Comparison of ENCODE assay signal across 9 mouse cellular contexts in genomic region chr15:101228866-101229590, GRCm38 (mm10). TPM values are rescaled to one million over a fixed set of nuclear protein-coding genes. Genes with fewer than 3 reads are reported as not detected.
DNase-seq lines count a peak whose midpoint lies in the region; ATAC-seq lines count a peak whose summit lies in the region.
"Had no signal": no experiment of that assay in that cellular context is flagged by ENCODE, and none has a peak within 500 bp of the region (broad histone marks: within the 10 kb centered on the region; RNA-seq: fewer than 3 reads in every experiment).

No protein-coding gene starts in this region.

- H3K9ac ChIP-seq in kidney, embryonic 16.5 days (replicated peaks; ENCODE audit: low read length) = no peak overlapping the region
- no peak overlapping the region for H3K9ac ChIP-seq in forebrain, embryonic 15.5 days (replicated peaks)
- H3K9ac ChIP-seq: lung, embryonic 14.5 days had no signal

- no peaks in the 10 kb centered on the region for H3K9me3 ChIP-seq in kidney, embryonic 16.5 days (ENCODE audit: low read length)
- H3K9me3 ChIP-seq in limb, embryonic 10.5 days (replicated peaks) = no peaks in the 10 kb centered on the region
- no peaks in the 10 kb centered on the region for H3K9me3 ChIP-seq in forebrain, embryonic 15.5 days
- H3K9me3 ChIP-seq in forebrain, embryonic 10.5 days = peaks cover 8% of the 10 kb centered on the region; the same call in 1 of the 2 replicates

- DNase-seq in kidney, adult 18-20 months = peak; percentile 47
- DNase-seq in adrenal gland, adult 8-10 months = peak; percentile 79
- peak; percentile 65 to 71 for DNase-seq in gastrocnemius, adult 8-10 months (ENCODE audit: low spot score in 2 of 2)
- no peak for DNase-seq in limb, embryonic 10.5 days (ENCODE audit: low spot score)
- DNase-seq in spleen, adult 18-20 months = no peak
- DNase-seq in forebrain, embryonic 10.5 days (ENCODE audit: extremely low spot score, low spot score) = no peak
- DNase-seq: lung, embryonic 14.5 days had no signal

- H3K4me3 ChIP-seq in kidney, embryonic 16.5 days (ENCODE audit: low read length) = no peak overlapping the region
- no peak overlapping the region for H3K4me3 ChIP-seq in limb, embryonic 10.5 days
- H3K4me3 ChIP-seq in forebrain, embryonic 15.5 days = no peak overlapping the region
- H3K4me3 ChIP-seq in forebrain, embryonic 10.5 days = no peak overlapping the region

- H3K27ac ChIP-seq in kidney, embryonic 16.5 days (ENCODE audit: low read length) = no peak overlapping the region
- H3K27ac ChIP-seq in limb, embryonic 10.5 days = peak overlapping the region; percentile 89
- no peak overlapping the region for H3K27ac ChIP-seq in forebrain, embryonic 15.5 days (replicated peaks)
- H3K27ac ChIP-seq in forebrain, embryonic 10.5 days = no peak overlapping the region

- H3K36me3 ChIP-seq in kidney, embryonic 16.5 days (ENCODE audit: insufficient read depth, low read length) = peaks cover 17% of the 10 kb centered on the region
- H3K36me3 ChIP-seq in limb, embryonic 10.5 days = peaks cover 60% of the 10 kb centered on the region
- 0 out of 2 replicates have a peak, but pooled peaks cover 3% of the 10 kb centered on the region for H3K36me3 ChIP-seq in forebrain, embryonic 15.5 days
- peaks cover 47% of the 10 kb centered on the region for H3K36me3 ChIP-seq in forebrain, embryonic 10.5 days (replicated peaks)

- peaks cover 2% of the 10 kb centered on the region for H3K27me3 ChIP-seq in kidney, embryonic 16.5 days (ENCODE audit: insufficient read depth, low read length)
- H3K27me3 ChIP-seq in limb, embryonic 10.5 days (ENCODE audit: low read depth, poor library complexity, severe bottlenecking) = peaks cover 20% of the 10 kb centered on the region
- H3K27me3 ChIP-seq in forebrain, embryonic 15.5 days = no peaks in the 10 kb centered on the region; the same call in 1 of the 2 replicates
- peaks cover 55% of the 10 kb centered on the region for H3K27me3 ChIP-seq in forebrain, embryonic 10.5 days (ENCODE audit: poor library complexity, severe bottlenecking)

- H3K4me1 ChIP-seq in kidney, embryonic 16.5 days (ENCODE audit: insufficient read depth, low read length) = peaks cover 46% of the 10 kb centered on the region
- H3K4me1 ChIP-seq in limb, embryonic 10.5 days = peaks cover 79% of the 10 kb centered on the region
- peaks cover 11% of the 10 kb centered on the region for H3K4me1 ChIP-seq in forebrain, embryonic 15.5 days
- H3K4me1 ChIP-seq in forebrain, embryonic 10.5 days = peaks cover 59% of the 10 kb centered on the region

- no peak overlapping the region for H3K4me2 ChIP-seq in kidney, embryonic 16.5 days (replicated peaks; ENCODE audit: low read depth, low read length)
- H3K4me2 ChIP-seq in forebrain, embryonic 15.5 days (replicated peaks) = no peak overlapping the region

- ATAC-seq in kidney, embryonic 16.5 days (ENCODE audit: low FRiP score, low TSS enrichment) = no peak
- ATAC-seq in forebrain, embryonic 15.5 days (replicated peaks) = no peak

- 84% methylated on average over 21 of the region's 21 CpGs for WGBS in kidney, embryonic 16.5 days
- WGBS in limb, embryonic 10.5 days = 89% methylated on average over 21 of the region's 21 CpGs
- WGBS in forebrain, embryonic 15.5 days = 89% methylated on average over 21 of the region's 21 CpGs
- WGBS in forebrain, embryonic 10.5 days = 95% methylated on average over 21 of the region's 21 CpGs

RNA-seq across cellular contexts. Expression of gene Grasp, which starts 5.0 kb away (rescaled TPM):
- 3.2 and 3.4 TPM in 2 replicates for polyA plus RNA-seq in kidney, embryonic 16.5 days (2015; fragmentation: Nextera tagmentation; extraction: Ambion mirVana)
- 10 to 100 TPM in 3 of 4 experiments, 1 to 10 TPM in 1; 8.8 to 19.6 (median 17.1) TPM for total RNA-seq in adrenal gland, adult 8-10 months (2022)
- 1 to 10 TPM; 3.0 to 5.4 (median 4.4) TPM for total RNA-seq in gastrocnemius, adult 8-10 months (2022)
- 5.4 and 6.9 TPM in 2 replicates for polyA plus RNA-seq in limb, embryonic 10.5 days (2016; fragmentation: Nextera tagmentation; extraction: Ambion mirVana)
- polyA plus RNA-seq in forebrain, embryonic 15.5 days (2015; fragmentation: Nextera tagmentation; extraction: Ambion mirVana) = 1.3 and 1.7 TPM in 2 replicates
- 2.6 and 4.1 TPM in 2 replicates for polyA plus RNA-seq in forebrain, embryonic 10.5 days (2016; fragmentation: Nextera tagmentation; extraction: Ambion mirVana)

RNA-seq across cellular contexts. Expression of gene Nr4a1, which starts 25.0 kb away (rescaled TPM):
- 10.8 and 11.9 TPM in 2 replicates for polyA plus RNA-seq in kidney, embryonic 16.5 days (2015; fragmentation: Nextera tagmentation; extraction: Ambion mirVana)
- 100 to 1,000 TPM in 2 of 4 experiments, 10 to 100 TPM in 2; 42.9 to 895 (median 124) TPM for total RNA-seq in adrenal gland, adult 8-10 months (2022)
- total RNA-seq in gastrocnemius, adult 8-10 months (2022) = 100 to 1,000 TPM; 114 to 232 (median 117) TPM
- 4.1 and 7.1 TPM in 2 replicates for polyA plus RNA-seq in limb, embryonic 10.5 days (2016; fragmentation: Nextera tagmentation; extraction: Ambion mirVana)
- polyA plus RNA-seq in forebrain, embryonic 15.5 days (2015; fragmentation: Nextera tagmentation; extraction: Ambion mirVana) = 3.7 and 4.3 TPM in 2 replicates
- polyA plus RNA-seq in forebrain, embryonic 10.5 days (2016; fragmentation: Nextera tagmentation; extraction: Ambion mirVana) = 3.7 and 5.2 TPM in 2 replicates

RNA-seq across cellular contexts. Expression of gene Atg101, which starts 55.0 kb away (rescaled TPM):
- polyA plus RNA-seq in kidney, embryonic 16.5 days (2015; fragmentation: Nextera tagmentation; extraction: Ambion mirVana) = 78.2 and 87.0 TPM in 2 replicates
- 10 to 100 TPM; 31.4 to 48.9 (median 37.0) TPM for total RNA-seq in adrenal gland, adult 8-10 months (2022)
- total RNA-seq in gastrocnemius, adult 8-10 months (2022) = 10 to 100 TPM; 28.6 to 35.4 (median 31.8) TPM
- polyA plus RNA-seq in limb, embryonic 10.5 days (2016; fragmentation: Nextera tagmentation; extraction: Ambion mirVana) = 92.3 and 97.5 TPM in 2 replicates
- polyA plus RNA-seq in forebrain, embryonic 15.5 days (2015; fragmentation: Nextera tagmentation; extraction: Ambion mirVana) = 86.4 and 86.8 TPM in 2 replicates
- 77.2 and 77.8 TPM in 2 replicates for polyA plus RNA-seq in forebrain, embryonic 10.5 days (2016; fragmentation: Nextera tagmentation; extraction: Ambion mirVana)

RNA-seq across cellular contexts. Expression of gene Acvr1b, which starts 55.2 kb away (rescaled TPM):
- polyA plus RNA-seq in kidney, embryonic 16.5 days (2015; fragmentation: Nextera tagmentation; extraction: Ambion mirVana) = 7.4 and 8.8 TPM in 2 replicates
- 10 to 100 TPM in 3 of 4 experiments, 1 to 10 TPM in 1; 8.6 to 15.4 (median 12.1) TPM for total RNA-seq in adrenal gland, adult 8-10 months (2022)
- total RNA-seq in gastrocnemius, adult 8-10 months (2022) = 10 to 100 TPM; 33.0 to 44.0 (median 39.4) TPM
- polyA plus RNA-seq in limb, embryonic 10.5 days (2016; fragmentation: Nextera tagmentation; extraction: Ambion mirVana) = 5.0 and 5.7 TPM in 2 replicates
- polyA plus RNA-seq in forebrain, embryonic 15.5 days (2015; fragmentation: Nextera tagmentation; extraction: Ambion mirVana) = 22.6 and 22.8 TPM in 2 replicates
- polyA plus RNA-seq in forebrain, embryonic 10.5 days (2016; fragmentation: Nextera tagmentation; extraction: Ambion mirVana) = 5.8 TPM in 2 replicates

Comparison
In these comparisons a context has a peak if more than half of its experiments do, and no peak if none do; other contexts are left out.
1. DNase-seq: peak in kidney, adult 18-20 months (single experiment), adrenal gland, adult 8-10 months (single experiment) and gastrocnemius, adult 8-10 months (2 of 2); none in limb, embryonic 10.5 days (single experiment), spleen, adult 18-20 months (0 of 2) and forebrain, embryonic 10.5 days (single experiment).